9 mouse cellular contexts compared by ENCODE assay signal in genomic region chr15:37159349-37159748, GRCm38 (mm10).
DNase-seq lines count a peak whose midpoint lies in the region; ATAC-seq lines count a peak whose summit lies in the region.
"Had no signal": no experiment of that assay in that cellular context is flagged by ENCODE, and none has a peak within 500 bp of the region (broad histone marks: within the 10 kb centered on the region; RNA-seq: fewer than 3 reads in every experiment).

No protein-coding gene starts in this region.

- DNase-seq in cerebellum, postnatal 14 days, result peak; percentile 38 to 56
- DNase-seq in cerebellum, adult 11-12 months, result no peak
- DNase-seq in urinary bladder, postnatal 36 days (ENCODE audit: low spot score in 2 of 2), result peak; percentile 18 to 28
- no peak for DNase-seq in urinary bladder, adult 2 months (ENCODE audit: low spot score)
- peak; percentile 29 to 59 for DNase-seq in lung, adult 18-20 months
- DNase-seq in right cerebral cortex, postnatal 14 days, result no peak
- no peak for DNase-seq in right cerebral cortex, adult 2 months (ENCODE audit: low spot score in 2 of 2)
- DNase-seq: adrenal gland, postnatal 14 days had no signal

- no peak for ATAC-seq in monocyte, adult 5-6 weeks (replicated peaks; ENCODE audit: insufficient number of reproducible peaks, low FRiP score, low TSS enrichment, poor library complexity, severe bottlenecking)

Comparison
In these comparisons a context has a peak if more than half of its experiments do, and no peak if none do; other contexts are left out.
1. DNase-seq: peak in cerebellum, postnatal 14 days (2 of 2), urinary bladder, postnatal 36 days (2 of 2) and lung, adult 18-20 months (2 of 2); none in cerebellum, adult 11-12 months (single experiment), urinary bladder, adult 2 months (single experiment), right cerebral cortex, postnatal 14 days (single experiment) and right cerebral cortex, adult 2 months (0 of 2).